Mouse (Mus musculus): Measurements from ENCODE around the gene Gm32802.
"Not testable (repeated sequence)": the region's sequence is repeated elsewhere in the genome, so short reads cannot be mapped to it uniquely, and the experiment has no call there.

DNA sequence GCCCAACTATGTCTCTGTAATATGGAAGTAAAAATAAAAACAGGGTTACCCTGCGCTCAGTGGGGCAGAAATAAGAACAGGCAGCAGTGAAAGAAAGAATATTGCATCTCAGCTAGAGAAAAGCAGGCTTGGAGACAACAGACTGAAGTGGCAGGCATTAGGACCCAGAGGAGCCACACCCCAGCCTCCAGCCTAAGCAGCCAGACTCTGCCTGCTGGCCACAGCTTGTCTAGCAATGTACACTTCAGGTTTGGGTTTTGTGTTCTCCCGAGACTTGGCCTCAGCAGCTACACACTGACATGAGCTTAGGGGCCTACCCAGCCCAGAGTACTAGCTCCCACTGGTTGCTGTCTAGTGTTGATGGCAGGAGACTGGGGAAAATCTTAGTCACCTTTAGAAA lies 43.6 kb downstream of the Gm32802 start:
- TF ChIP-seq GATA1 (IDR thresholded peaks at IDR 0.05; ENCODE audit: borderline replicate concordance, low read length); FLI1 (IDR thresholded peaks at IDR 0.05; ENCODE audit: low read length): not testable (repeated sequence)

Data from megakaryocyte, embryonic 14.5 days (primary cell).